Mouse (Mus musculus) heart, postnatal 14 days (tissue): ENCODE measurements around the gene Gm8011. TPM values are rescaled to one million over a fixed set of nuclear protein-coding genes. Genes with fewer than 3 reads are reported as not detected.
"Not testable (repeated sequence)": the region's sequence is repeated elsewhere in the genome, so short reads cannot be mapped to it uniquely, and the experiment has no call there.

Experiments used
- DNase-seq, 2 experiments: peaks; one replicate each; pipeline ENCODE4 v3.0.0; 2021 to 2022
- intact Hi-C: fragments of 180-260 bp; cut with DNase I; formaldehyde crosslinking; loops from one replicate; pipeline ENCODE4 v1.15.1; 2025
- long read RNA-seq, 2 experiments: library from polyadenylated mRNA; stranded (forward); transcript quantifications; one replicate each; pipeline ENCODE4 v2.0.0; 2021
- total RNA-seq, 2 experiments: library from RNA; stranded (reverse); gene quantifications; 2 replicates each; pipeline ENCODE4 v1.2.3; 2021

Gene Gm8011
- not detected for total RNA-seq
- long read RNA-seq, experiment 1 = 0 reads
- long read RNA-seq, experiment 2 = 0 reads

GRCm38 (mm10) chr14:42463581-42463980 lies at the start of gene Gm8011:
Gene Gm8011, plus strand, starts transcription at chr14:42463881.
- intact Hi-C loops, DNase-seq: not testable (repeated sequence)

DNA sequence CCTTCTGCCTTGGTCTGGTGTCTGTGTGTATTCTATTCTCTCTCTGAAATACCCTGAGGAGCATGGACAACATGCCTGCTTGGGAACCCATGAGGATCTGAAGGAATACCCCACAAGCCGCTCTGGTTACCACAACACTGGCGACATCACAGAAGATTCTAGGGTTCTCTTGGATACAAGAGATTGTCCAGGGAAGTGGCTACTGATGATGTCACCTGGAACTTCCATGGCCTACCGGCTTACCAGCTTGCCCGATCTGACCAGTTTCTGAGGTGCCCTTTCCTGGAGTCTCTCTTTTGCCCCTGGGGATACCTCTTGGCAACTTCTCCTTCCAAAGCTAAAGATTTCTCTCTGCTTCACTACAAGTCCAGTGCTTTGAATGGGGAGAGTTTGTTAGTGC lies 24.1 kb upstream of the Gm8011 start, which contains the start of gene Gm8005:
Gm8005 (minus strand) TSS at position 101 of the 400 bp plus-strand sequence.
- intact Hi-C loops, DNase-seq: not testable (repeated sequence)

DNA sequence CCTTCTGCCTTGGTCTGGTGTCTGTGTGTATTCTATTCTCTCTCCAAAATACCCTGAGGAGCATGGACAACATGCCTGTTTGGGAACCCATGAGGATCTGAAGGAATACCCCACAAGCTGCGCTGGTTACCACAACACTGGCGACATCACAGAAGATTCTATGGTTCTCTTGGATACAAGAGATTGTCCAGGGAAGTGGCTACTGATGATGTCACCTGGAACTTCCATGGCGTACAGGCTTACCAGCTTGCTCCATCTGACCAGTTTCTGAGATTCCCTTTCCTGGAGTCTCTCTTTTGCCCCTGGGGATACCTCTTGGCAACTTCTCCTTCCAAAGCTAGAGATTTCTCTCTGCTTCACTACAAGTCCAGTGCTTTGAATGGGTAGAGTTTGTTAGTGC lies 38.6 kb downstream of the Gm8011 start, which contains the start of gene Gm8020:
Gm8020 (minus strand) TSS at position 101 of the 400 bp plus-strand sequence.
- intact Hi-C loops, DNase-seq: not testable (repeated sequence)

Other genes with a start within 250 kb of the Gm8011 start
- gene Gm17026, start 203.8 kb upstream of the Gm8011 start, total RNA-seq = not detected
- gene Gm9611, start 166.5 kb upstream of the Gm8011 start, total RNA-seq = not detected
- gene Gm7995, start 153.7 kb upstream of the Gm8011 start, total RNA-seq = not detected
- gene Gm8005, start 24.2 kb upstream of the Gm8011 start, total RNA-seq = not detected
- not detected for gene Gm8020, start 38.5 kb downstream of the Gm8011 start, total RNA-seq
- gene Gm8024, start 60.4 kb downstream of the Gm8011 start, total RNA-seq = not detected
- not detected for gene Gm17124, start 136.0 kb downstream of the Gm8011 start, total RNA-seq
- not detected for gene Gm3633, start 178.0 kb downstream of the Gm8011 start, total RNA-seq
- gene Gm10378, start 192.1 kb downstream of the Gm8011 start, total RNA-seq = not detected